Mouse (Mus musculus): ENCODE data around the gene Pttg1ip.

Gene Pttg1ip

DNA sequence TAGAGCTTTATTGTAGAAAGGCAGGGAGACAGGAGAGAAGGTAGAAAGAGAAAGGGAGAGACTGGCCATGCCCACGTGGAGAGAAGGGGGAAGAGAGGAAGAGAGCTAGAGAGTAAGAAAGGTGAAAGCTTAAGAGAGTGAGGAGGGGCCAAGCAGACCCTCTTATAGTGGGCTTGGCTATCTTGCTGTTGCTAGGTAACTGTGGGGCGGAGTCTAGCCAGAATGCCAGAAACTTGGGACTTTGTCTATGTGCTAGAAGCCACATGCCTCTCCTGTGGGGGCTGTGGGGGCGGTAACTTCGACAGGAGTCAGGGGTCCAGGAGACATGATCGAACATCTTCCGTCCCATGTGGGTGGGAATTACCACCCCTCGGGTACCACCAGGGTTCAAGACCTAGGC lies 12.0 kb upstream of the Pttg1ip start:
- DNase-seq (ENCODE audit: extremely low spot score), result no peak

DNA sequence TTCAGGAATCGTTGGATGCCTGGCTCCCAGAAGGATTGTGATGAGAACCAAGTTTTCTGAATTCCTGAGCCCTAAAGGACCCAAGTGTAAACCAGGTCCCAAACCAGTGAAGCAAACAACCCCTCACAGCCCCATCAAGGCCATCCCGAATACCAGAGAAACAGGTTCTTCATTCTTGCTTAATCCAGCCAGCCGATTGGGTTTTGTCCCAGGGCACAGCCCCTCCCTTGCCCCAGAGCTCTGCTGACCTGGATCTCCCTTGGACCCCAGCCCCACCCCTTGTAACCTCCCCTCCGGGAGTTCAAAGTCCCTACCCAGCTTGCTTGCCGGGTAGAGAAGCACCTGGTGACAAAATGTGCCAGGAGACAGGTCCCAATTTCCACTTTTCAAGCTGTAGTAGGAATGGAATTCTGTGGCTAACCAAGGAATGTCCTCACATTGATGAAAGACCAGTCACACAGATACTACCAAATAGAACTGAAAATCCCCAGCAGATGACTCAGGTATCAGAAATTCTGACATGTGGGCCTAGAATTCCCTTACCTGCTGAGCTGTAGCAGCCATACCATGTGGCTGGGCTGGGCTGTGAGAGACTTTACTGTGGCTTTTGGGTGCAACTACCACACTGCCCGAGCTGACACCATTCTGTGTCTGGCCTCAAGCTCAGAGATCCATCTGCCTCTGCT lies 11.4 kb upstream of the Pttg1ip start:
- no peak for DNase-seq (ENCODE audit: extremely low spot score)

DNA sequence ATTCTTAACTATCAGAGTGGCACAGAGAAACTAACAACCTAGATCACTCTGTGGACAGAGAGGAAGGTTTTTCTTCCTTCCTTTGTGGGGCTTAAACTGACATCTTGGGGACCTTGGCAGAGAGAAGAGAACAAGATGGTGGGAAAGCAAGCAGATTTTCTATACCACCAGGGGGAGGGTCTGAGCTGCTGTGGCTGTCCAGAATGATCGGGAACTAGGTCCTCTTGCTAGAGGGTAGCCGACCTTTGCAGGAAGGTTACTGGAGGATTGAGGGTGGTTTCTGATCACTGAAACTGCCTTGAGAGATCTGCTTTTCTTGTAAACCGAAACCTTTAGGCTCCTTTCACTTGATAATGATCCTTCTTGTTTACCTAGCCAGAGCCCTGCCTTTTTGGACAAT lies 9.3 kb upstream of the Pttg1ip start:
- no peak for DNase-seq (ENCODE audit: extremely low spot score)

DNA sequence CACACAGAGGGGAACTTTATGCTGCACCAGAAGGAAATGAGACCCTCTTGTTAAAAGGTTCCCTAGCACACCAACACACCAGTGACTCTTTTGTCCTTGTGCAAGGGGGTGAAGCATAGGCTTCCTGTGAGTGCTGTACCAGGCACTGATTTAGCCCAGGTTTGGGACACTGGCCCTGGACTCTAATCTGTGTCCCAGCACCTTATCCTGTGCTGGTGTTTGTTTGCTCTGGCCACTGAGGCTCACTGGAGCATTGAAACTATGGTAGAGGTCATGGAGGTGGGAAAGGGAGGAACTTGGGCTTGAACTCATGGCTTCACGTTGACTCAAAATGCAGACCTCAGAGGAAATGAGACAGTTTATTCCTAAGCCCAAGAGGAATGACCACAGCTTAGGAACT lies 8.4 kb upstream of the Pttg1ip start:
- no peak for DNase-seq (ENCODE audit: extremely low spot score)

DNA sequence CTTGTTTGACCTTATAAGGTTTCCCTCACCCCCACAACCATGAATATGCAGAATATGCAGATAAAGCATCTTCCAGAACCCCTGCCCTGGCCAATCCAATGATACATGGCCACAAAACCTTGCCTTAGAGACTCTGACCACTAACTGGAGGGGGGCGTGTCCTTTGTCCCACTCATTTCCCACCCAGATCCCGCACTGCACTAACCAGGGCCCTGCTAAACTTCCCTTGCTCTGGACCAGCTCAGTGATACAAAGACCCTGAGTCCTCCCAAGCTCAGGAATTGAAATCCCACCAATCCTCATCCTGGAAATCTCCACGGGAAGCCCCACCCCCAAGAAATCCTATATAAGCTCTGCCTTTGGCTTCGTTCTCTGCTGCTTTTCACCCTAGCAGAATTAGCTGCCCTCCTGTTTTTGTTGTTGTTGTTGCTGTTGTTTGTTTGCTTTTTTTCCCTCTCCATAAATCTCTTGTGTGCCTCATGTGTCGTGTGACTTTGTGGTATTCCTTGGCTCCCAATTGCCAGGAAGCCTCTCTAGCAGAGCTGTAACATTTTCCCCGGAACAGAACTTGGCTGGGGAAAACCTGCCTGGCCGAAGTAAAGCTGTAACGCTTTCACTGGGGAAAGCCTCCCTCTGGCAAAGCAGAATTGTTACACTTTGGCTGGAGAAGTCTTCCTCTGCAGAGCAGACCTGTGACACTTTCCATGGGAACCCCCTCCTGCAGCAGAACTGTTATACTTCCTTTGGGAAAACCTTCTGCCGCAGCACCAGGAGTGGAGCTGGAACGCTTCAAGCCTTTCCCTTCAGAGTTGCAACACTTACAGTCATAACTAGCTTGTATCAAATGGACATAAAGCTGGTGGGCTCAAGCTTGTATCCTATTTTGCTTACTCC lies 1.2 kb upstream of the Pttg1ip start:
- no peak for DNase-seq (ENCODE audit: extremely low spot score)

DNA sequence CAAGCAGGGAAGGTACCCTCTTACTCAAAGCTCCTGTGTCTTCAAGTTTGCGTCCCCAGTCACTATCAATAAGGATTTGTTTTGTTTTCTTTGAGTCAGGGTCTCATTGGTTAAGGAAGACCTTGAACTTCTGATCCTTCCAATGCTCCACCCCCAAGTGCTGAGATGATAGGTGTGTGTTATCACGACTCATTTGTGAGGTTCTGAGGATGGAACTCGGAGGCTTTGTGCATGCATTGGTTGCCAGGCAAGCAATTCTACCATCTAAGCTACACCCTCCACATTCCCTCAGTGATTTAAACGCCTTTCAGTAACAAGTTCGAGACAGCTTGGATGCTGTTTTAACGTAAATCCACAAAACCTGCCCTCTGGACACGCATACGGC lies 505 bp upstream of the Pttg1ip start:
- no peak for DNase-seq (ENCODE audit: extremely low spot score)

DNA sequence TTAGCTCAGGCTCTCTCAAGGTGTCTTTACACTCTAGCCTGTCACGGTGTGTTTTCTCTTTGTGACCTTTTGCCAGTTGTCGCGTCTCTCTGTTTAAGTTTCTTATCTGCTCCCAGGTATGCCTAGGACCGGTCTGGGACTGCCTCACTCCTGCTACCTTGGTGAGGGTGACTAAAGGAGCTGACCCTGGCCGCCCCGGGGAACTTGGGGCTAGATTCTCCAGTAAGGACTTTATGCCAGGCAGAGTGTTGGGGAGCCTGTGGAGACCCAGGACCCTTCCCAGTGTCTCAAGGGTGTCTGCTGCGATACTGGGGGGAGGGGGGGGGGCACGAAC lies 732 bp downstream of the Pttg1ip start:
- no peak for DNase-seq (ENCODE audit: extremely low spot score)

DNA sequence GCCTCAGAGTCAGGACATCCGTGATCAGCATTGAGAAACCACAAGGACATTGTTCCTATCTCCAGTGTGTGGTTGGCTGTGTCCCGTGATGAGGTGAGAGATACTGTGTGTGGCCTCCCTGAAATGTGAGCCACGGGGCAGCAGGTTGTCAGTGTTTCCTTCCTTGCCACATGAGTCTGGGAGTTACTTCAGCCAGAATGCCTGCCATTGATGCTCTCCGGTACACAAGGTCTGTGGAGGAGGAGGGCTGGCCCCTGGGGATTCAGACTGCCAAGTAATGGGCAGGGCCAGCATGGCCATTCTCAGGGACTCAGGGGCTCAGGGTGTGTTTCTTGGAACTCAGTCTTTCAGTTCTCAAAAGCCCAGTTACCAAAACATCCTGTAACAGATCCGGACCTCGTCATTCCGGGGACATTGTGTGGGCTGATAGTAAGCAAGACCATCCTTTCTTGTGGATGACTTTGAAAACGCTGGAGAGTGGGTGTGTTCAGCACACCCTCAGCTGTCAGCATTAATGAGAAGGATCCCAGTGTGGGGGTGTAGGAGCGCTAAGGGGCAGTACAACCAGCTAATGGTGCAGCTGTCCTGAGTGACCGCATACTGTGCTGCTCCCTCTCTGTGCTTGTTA lies 2.4 kb downstream of the Pttg1ip start:
- DNase-seq (ENCODE audit: extremely low spot score), result no peak

DNA sequence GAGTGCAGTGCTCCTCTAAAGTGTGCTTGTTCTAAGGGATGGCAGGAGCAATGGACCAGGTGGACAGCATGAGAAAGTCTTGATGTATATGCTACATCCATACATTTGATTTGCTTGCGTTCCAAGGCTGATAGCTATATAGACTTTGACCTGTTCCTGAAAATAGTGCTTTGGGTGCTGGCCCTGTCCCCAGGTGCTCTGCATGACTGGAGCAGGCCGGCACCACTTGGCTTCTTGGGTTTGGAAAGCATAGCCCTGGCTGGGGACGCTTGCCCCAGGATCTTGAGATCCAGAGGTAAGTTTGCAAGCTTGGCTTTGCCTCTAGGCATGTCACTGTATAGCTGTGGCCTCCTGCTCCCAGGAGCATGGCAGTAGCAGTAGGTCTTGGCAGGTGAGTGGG lies 5.1 kb downstream of the Pttg1ip start:
- no peak for DNase-seq (ENCODE audit: extremely low spot score)

DNA sequence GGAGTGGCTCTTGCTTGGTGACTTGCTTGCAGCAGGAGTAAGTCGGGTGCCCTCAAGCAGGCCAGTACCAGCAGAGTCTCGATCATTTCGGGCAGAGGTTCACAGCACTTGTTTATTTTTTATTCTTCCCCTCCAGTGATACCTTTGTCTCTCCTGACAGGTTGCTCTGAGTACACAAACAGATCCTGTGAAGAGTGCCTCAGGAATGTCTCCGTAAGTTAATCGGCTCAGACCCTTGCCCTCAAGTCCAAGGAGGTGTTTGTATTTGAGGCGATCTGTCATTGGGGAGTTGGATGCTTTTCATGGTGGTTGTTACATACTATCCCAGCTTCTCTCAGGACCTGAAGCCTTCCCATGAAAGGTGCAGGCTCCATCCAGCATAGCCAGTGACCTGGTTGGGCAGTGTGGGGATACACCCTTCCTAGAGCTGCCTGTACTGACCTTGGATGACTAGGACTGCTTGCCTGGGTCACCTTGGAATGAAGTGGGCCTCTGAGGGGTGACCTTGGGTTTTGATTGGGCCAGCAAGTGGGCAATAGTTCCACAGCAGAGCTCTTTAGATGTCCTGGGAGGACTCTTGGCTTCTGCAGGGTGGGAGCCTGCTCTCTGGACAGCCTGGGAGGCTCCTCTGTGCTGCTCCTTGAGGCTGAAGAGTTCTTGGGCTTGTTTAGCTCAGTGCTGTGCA lies 5.7 kb downstream of the Pttg1ip start:
- DNase-seq (ENCODE audit: extremely low spot score), result no peak

DNA sequence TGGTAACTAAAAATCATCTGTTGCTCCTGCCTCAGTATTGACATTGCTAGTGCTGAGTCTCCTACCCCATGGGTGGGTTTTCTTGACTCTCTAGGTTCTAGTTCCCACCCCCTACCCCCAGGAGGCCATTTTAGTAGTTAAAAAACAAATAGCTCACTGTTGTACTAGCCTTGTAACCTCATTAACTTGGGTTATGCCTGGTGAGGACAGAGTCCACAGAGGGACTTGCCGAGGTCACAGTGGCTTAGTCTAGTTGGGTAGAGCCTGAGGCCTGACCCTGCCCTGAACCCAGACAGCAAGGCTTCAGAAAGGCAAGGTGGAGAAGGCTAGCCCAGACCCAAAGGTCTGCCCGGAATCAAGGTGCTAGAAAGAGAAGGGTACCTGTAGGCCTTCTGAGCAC lies 6.5 kb downstream of the Pttg1ip start:
- no peak for DNase-seq (ENCODE audit: extremely low spot score)

DNA sequence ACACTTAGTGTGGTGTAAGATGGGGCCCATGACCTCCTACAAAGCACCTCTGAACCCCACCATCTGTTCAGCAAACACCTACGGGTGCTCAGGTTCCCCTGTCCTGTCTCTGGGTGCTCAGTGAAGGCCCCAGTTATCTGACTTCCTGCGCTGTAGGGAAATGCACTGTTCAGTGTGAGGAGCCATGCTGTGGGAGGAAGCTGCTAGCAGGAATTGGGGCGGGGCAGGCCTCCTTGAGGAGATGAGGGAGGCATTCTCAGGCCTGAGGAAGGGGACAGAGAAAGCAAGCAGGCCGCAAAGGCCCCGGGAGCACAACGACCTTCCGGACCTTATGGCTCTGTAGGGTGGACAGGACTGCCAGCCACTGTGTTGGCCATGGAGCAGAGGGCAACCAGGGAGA lies 7.6 kb downstream of the Pttg1ip start:
- no peak for DNase-seq (ENCODE audit: extremely low spot score)

DNA sequence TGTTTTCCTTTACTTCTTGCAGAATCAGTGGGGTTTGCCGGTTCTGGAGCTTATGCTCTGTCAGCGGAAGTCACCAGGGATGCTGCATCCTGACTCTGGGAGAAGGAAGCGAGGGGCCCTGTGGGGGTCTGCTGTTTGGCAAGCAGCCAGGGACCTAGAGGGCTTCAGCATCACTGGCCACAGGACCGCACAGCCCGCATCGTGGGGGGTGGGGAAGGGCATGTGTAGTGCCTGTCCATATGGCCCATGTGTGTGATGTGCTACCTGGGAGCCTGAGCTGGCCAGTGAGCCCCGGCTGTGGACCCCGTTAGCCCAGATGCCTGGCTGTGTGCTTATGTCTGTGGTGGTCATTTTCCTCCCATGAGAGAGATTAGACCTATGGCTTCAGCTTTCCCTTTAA lies 8.2 kb downstream of the Pttg1ip start:
- DNase-seq (ENCODE audit: extremely low spot score), result no peak

DNA sequence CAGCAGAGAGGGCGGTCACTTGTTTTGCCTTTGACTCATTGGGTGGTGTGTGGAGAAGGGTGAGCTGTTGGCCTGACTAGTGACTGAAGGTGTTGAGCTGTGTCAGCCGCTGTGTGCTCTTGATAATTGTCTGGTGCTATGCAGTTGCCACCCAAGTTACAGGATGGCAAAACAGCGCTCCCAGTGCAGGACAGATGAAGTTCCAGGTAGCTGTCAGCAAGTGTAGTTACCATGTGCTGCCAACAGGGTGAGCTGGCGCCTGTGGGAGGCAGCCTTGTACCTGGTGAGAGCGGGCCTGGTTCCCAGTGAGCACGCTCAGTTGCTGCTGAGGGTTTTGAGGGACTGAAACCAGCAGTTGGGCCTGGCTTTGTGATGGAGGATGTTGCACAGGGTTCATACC lies 9.3 kb downstream of the Pttg1ip start:
- peak; percentile 62 for DNase-seq (ENCODE audit: extremely low spot score)

DNA sequence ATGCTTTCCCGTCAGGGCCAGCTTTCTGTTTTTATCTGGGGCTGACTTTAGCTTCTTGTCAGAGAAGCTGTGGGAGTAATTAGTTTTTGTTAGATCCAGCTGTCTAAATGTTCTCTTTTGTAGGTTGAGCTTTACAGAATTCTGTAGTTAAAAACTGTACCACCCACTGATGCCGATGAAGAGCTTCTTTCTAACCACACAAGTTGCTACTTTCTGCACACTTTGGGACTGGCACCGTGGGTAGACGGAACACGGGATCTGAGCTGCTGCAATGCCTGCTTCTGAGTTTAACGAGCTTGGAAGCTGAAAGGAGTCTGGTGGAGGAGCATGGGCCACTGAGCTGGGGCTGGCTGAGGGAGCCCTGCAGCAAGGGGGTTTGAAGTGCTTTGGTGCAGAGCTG lies 10.0 kb downstream of the Pttg1ip start:
- no peak for DNase-seq (ENCODE audit: extremely low spot score)

DNA sequence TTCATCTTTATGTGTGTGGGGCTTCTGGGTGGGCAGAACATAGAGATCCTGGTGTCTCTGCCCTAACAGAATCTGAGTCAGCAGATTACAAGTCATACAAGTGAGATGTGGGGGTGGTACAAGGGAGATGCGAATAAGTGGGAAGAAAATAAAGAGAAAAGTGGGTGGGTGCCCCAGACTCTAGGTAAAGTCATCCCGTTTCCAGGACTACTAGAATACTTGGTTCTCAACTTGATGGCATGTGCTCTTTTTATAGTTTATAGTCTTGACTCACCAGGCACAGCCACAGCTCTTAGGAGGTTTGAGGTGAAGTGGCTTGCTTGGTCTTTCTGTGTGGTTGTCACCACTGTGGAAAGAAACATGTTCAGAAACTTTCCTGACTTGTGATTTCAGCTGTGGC lies 14.5 kb downstream of the Pttg1ip start:
- no peak for DNase-seq (ENCODE audit: extremely low spot score)

DNA sequence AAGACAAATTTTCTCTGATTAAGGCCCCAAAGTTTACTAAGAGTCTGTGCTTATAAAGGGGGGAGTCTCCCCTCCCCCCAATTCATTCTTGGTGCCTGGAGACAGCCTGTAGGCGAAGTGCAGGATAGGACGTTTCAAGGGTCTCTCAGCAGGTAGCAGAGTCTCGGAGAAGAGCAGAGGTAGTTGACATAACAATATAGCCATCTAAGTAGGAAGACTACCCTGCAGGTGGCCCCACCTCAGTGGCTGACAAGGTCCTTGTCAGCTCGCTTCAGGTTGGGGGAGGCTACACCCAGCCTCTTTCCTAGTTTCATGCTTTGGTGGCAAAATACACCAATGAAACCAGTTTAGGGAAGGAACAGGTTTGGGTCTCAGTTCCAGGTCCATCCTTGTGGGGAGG lies 21.5 kb downstream of the Pttg1ip start:
- DNase-seq (ENCODE audit: extremely low spot score), result no peak

DNA sequence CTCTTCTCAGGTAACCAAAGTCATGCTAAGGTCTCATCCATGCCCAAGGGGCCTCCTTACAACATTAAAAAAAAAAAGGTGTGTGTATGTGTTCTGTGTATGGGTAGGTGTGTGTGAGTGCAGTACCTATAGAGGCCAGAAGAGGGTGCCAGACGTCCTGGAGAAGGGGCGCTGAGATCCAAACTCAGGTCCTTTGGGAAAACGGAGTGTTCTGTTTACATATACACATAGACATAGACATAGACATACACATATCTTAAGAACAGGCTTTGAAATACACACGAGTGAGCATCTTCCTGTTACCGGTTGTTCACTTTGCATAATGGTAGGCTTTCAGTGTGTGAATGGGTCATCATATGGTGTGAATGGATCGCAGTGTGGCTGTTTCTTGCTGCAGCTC lies 22.6 kb downstream of the Pttg1ip start:
- DNase-seq (ENCODE audit: extremely low spot score), result no peak

DNA sequence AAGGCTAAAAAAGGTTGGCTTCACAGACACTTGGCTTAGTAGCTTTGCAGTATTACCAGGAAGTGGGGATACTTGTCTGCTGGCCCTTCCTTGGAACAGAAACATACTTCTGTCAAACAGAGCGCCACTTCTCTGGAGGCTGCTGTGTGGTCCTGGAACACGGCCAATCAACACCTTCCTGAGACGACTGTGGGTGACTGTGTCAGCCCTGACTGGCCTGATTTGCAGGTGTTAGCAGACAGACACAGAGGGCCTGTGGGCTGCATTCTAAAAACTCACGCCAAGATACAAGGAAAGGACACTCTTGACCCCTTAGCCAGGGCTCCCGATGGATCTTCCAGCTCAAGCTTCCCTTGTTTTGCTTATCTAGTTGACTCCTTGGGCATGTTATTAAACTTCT lies 23.4 kb downstream of the Pttg1ip start:
- no peak for DNase-seq (ENCODE audit: extremely low spot score)

DNA sequence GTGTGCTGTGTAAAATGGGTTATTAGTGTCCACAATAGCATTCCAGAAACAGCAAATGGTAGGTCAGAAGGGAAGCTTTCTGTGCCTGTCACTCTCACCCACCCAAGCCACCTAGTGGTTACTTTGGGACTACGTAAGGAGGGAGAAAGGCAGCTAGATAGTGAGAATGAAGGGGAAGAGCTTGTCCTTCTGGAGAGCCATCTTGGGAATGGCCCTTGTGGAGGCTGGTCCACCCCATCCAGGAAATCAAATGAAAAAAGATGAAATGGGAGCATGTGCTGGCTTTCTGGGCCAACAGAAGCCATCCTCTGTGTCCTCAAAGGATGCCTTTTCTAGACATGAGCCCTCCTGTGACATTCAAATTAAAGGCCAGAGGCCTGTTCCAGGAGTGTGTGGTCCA lies 23.8 kb downstream of the Pttg1ip start:
- DNase-seq (ENCODE audit: extremely low spot score), result peak; percentile 57

DNA sequence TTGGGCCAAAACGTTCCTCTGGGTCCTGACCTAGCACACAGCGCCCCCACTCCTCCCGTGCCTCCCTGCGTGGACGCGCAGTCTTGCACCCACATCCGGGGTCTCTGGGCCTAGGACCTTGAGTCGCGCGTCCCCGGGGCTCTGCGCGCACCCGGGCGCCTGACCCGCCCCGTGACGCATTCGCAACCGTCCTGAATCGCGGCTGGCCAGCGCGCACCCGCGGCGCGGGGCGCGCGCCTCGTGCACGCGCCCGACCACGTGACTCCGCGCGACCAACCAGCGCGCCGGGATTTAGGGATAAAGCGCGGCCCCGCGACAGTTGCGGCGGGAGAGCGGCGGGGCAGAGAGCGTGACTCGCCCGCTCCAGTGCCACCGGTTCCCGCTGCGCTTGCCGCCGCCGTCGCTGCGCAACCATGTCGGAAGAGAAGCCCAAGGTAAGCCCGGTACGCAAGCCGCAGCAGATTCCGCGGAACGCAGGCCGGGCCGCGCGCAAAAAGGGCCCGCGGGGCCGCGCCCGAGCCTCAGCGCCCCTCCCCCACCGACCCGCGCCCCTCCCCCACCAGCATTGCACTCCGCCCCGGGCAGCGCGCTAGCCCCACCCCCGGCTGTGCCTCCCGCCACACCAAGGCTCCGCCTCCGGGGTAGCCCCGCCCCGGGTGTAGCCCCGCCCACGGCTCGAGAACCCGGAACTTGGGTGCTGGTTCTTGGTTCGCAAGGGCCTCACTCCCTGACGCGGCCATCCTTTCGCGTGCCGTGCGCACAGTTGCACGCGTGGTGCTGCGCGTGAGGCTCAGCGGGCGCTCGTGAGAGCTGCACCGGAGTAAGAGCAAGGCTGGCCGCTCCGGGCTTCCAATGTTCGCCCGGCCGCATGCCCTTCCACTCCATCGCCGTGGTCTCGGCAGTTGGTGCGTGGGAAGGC lies 24.6 kb downstream of the Pttg1ip start, which contains the start of the genes Sumo3 and Gm49325:
Gene Sumo3, plus strand, starts transcription at position 190 of the 919 bp plus-strand sequence.
Gene Gm49325, plus strand, starts transcription at position 290 of the 919 bp plus-strand sequence.
- DNase-seq (ENCODE audit: extremely low spot score), result peak; percentile 97
